Mouse (Mus musculus) stomach, embryonic 14.5 days (tissue): ENCODE results near the gene Cmtm7. TPM values are rescaled to one million over a fixed set of nuclear protein-coding genes. Genes with fewer than 3 reads are reported as not detected.

ENCODE experiments used
- ATAC-seq: fragments of 200-750 bp; cut with Nextera tagmentation; 2 replicates; pipeline ENCODE4 v1.8.0; 2017; ENCODE audit warnings: low read depth, moderate TSS enrichment; ENCODE audit not compliant: insufficient number of reproducible peaks, insufficient read depth, low FRiP score
- H3K27ac ChIP-seq: fragments of 300-500 bp; sonication (generic); 2 replicates; pipeline ENCODE4 v1.5.1; 2014; ENCODE audit warnings: mild to moderate bottlenecking, low read length, moderate library complexity, mixed read lengths
- H3K27me3 ChIP-seq: fragments of 300-500 bp; sonication (generic); 2 replicates; pipeline ENCODE4 v1.6.1; 2014; ENCODE audit warnings: low read length, control low read depth, mixed read lengths; ENCODE audit not compliant: control insufficient read depth, insufficient read depth
- H3K36me3 ChIP-seq: fragments of 300-500 bp; sonication (generic); 2 replicates; pipeline ENCODE4 v1.6.1; 2014; ENCODE audit warnings: mild to moderate bottlenecking, control low read depth, low read length, moderate library complexity, mixed read lengths; ENCODE audit not compliant: control insufficient read depth, insufficient read depth
- H3K4me1 ChIP-seq: fragments of 300-500 bp; sonication (generic); 2 replicates; pipeline ENCODE4 v1.6.1; 2014; ENCODE audit warnings: low read length, control low read depth, mixed read lengths; ENCODE audit not compliant: control insufficient read depth, insufficient read depth
- H3K4me2 ChIP-seq: fragments of 300-500 bp; sonication (generic); replicated peaks from 2 replicates; pipeline ENCODE4 v1.6.1; 2014; ENCODE audit warnings: low read depth, low read length, control low read depth
- H3K4me3 ChIP-seq: fragments of 300-500 bp; sonication (generic); 2 replicates; pipeline ENCODE4 v1.5.1; 2014; ENCODE audit warnings: low read depth, low read length, control low read depth
- H3K9ac ChIP-seq: fragments of 300-500 bp; sonication (generic); replicated peaks from 2 replicates; pipeline ENCODE4 v1.6.1; 2014; ENCODE audit warnings: low read depth, mild to moderate bottlenecking, control low read depth, low read length, moderate library complexity, mixed read lengths
- H3K9me3 ChIP-seq: fragments of 300-500 bp; sonication (generic); 2 replicates; pipeline ENCODE4 v1.6.1; 2016; ENCODE audit warnings: low read depth, low read length, control low read depth; ENCODE audit not compliant: control insufficient read depth
- WGBS: fragments of 180-500 bp; shearing (Covaris S2); extraction: QIAGEN DNeasy Blood & Tissue Kit; methylation state at CpG from one replicate; pipeline ENCODE4 v1.1.7; 2014; 5-methylcytosine and 5-hydroxymethylcytosine counted together
- polyA plus RNA-seq: library from polyadenylated mRNA; unstranded; fragments of >200 nt; fragmentation: Nextera tagmentation; extraction: Ambion mirVana; gene quantifications from 2 replicates; pipeline ENCODE4 v1.2.1, GENCODE M21; 2014

Cmtm7 gene
- polyA plus RNA-seq, 1 experiment from 2014 or later: 101 TPM

GRCm38 (mm10) chr9:114778047-114778390 lies 3.6 kb downstream of the Cmtm7 start:
- H3K27ac ChIP-seq: no peak overlapping the region
- no peaks in the 10 kb centered on the region for H3K9me3 ChIP-seq
- H3K9ac ChIP-seq: no peak overlapping the region
- no peak for ATAC-seq
- no peaks in the 10 kb centered on the region for H3K36me3 ChIP-seq
- no peak overlapping the region for H3K4me3 ChIP-seq
- WGBS: 80% methylated on average over 7 of the region's 7 CpGs
- no peak overlapping the region for H3K4me2 ChIP-seq
- H3K4me1 ChIP-seq: peaks cover 6% of the 10 kb centered on the region; the same call in 1 of the 2 replicates
- H3K27me3 ChIP-seq: no peaks in the 10 kb centered on the region

- H3K9ac ChIP-seq: no peak overlapping the region
- WGBS: 63% methylated on average over 6 of the region's 6 CpGs
- H3K27me3 ChIP-seq: no peaks in the 10 kb centered on the region
- H3K4me2 ChIP-seq: no peak overlapping the region
- no peaks in the 10 kb centered on the region for H3K9me3 ChIP-seq
- H3K27ac ChIP-seq: no peak overlapping the region
- H3K36me3 ChIP-seq: no peaks in the 10 kb centered on the region
- H3K4me1 ChIP-seq: peaks cover 6% of the 10 kb centered on the region; the same call in 1 of the 2 replicates
- no peak for ATAC-seq
- H3K4me3 ChIP-seq: no peak overlapping the region
Observed at GRCm38 (mm10) chr9:114777178-114778046, 4.2 kb downstream of the Cmtm7 start.

- 81% methylated on average over 3 of the region's 3 CpGs for WGBS
- Histone ChIP-seq H3K27ac (no peak overlapping the region), H3K4me1 (peaks cover 6% of the 10 kb centered on the region; the same call in 1 of the 2 replicates), H3K4me2 (no peak overlapping the region), H3K36me3 (no peaks in the 10 kb centered on the region), H3K27me3 (no peaks in the 10 kb centered on the region), H3K4me3 (no peak overlapping the region), H3K9me3 (no peaks in the 10 kb centered on the region), H3K9ac (no peak overlapping the region)
- ATAC-seq: no peak
Observed at GRCm38 (mm10) chr9:114776361-114776760, 5.3 kb downstream of the Cmtm7 start.

GRCm38 (mm10) chr9:114775272-114775671 lies 6.4 kb downstream of the Cmtm7 start:
- Histone ChIP-seq H3K9ac (no peak overlapping the region), H3K27ac (no peak overlapping the region)

GRCm38 (mm10) chr9:114774629-114775028 lies 7.0 kb downstream of the Cmtm7 start:
- no peaks in the 10 kb centered on the region for H3K4me1 ChIP-seq
- H3K27ac ChIP-seq: no peak overlapping the region
- no peaks in the 10 kb centered on the region; the same call in 1 of the 2 replicates for H3K36me3 ChIP-seq
- no peaks in the 10 kb centered on the region for H3K27me3 ChIP-seq
- H3K9me3 ChIP-seq: no peaks in the 10 kb centered on the region
- H3K4me2 ChIP-seq: no peak overlapping the region
- H3K9ac ChIP-seq: no peak overlapping the region
- H3K4me3 ChIP-seq: no peak overlapping the region
- ATAC-seq: no peak
- 66% methylated on average over 6 of the region's 6 CpGs for WGBS

More at GRCm38 (mm10) chr9:114775272-114775671, 6.4 kb downstream of the Cmtm7 start:
- H3K27me3 ChIP-seq: no peaks in the 10 kb centered on the region
- H3K4me3 ChIP-seq: no peak overlapping the region
- no peak for ATAC-seq
- H3K4me2 ChIP-seq: no peak overlapping the region
- WGBS: 75% methylated on average over 4 of the region's 4 CpGs
- no peaks in the 10 kb centered on the region for H3K9me3 ChIP-seq
- peaks cover 3% of the 10 kb centered on the region; the same call in 1 of the 2 replicates for H3K4me1 ChIP-seq
- H3K36me3 ChIP-seq: no peaks in the 10 kb centered on the region; the same call in 1 of the 2 replicates

GRCm38 (mm10) chr9:114771565-114771964 lies 10.1 kb downstream of the Cmtm7 start:
- Histone ChIP-seq H3K27me3 (no peaks in the 10 kb centered on the region), H3K36me3 (no peaks in the 10 kb centered on the region; the same call in 1 of the 2 replicates), H3K4me1 (no peaks in the 10 kb centered on the region), H3K27ac (no peak overlapping the region), H3K9me3 (no peaks in the 10 kb centered on the region), H3K9ac (no peak overlapping the region), H3K4me2 (no peak overlapping the region), H3K4me3 (no peak overlapping the region)
- WGBS: 87% methylated on average over 7 of the region's 7 CpGs
- no peak for ATAC-seq

- Histone ChIP-seq H3K9ac (no peak overlapping the region), H3K9me3 (no peaks in the 10 kb centered on the region), H3K4me1 (no peaks in the 10 kb centered on the region), H3K36me3 (no peaks in the 10 kb centered on the region; the same call in 1 of the 2 replicates), H3K27ac (no peak overlapping the region), H3K27me3 (no peaks in the 10 kb centered on the region), H3K4me2 (no peak overlapping the region), H3K4me3 (no peak overlapping the region)
- 90% methylated on average over 4 of the region's 4 CpGs for WGBS
- ATAC-seq: no peak
Observed at GRCm38 (mm10) chr9:114770224-114770623, 11.4 kb downstream of the Cmtm7 start.

GRCm38 (mm10) chr9:114768066-114768465 lies 13.6 kb downstream of the Cmtm7 start:
- 60% methylated on average over 10 of the region's 10 CpGs for WGBS
- no peaks in the 10 kb centered on the region for H3K4me1 ChIP-seq
- no peak for ATAC-seq
- H3K27ac ChIP-seq: no peak overlapping the region
- H3K9me3 ChIP-seq: no peaks in the 10 kb centered on the region
- no peak overlapping the region for H3K9ac ChIP-seq
- no peak overlapping the region for H3K4me2 ChIP-seq
- no peak overlapping the region for H3K4me3 ChIP-seq
- H3K36me3 ChIP-seq: no peaks in the 10 kb centered on the region; the same call in 1 of the 2 replicates
- H3K27me3 ChIP-seq: no peaks in the 10 kb centered on the region
